Mouse (Mus musculus): ENCODE measurements around the gene Ptch1.

Ptch1 gene

DNA sequence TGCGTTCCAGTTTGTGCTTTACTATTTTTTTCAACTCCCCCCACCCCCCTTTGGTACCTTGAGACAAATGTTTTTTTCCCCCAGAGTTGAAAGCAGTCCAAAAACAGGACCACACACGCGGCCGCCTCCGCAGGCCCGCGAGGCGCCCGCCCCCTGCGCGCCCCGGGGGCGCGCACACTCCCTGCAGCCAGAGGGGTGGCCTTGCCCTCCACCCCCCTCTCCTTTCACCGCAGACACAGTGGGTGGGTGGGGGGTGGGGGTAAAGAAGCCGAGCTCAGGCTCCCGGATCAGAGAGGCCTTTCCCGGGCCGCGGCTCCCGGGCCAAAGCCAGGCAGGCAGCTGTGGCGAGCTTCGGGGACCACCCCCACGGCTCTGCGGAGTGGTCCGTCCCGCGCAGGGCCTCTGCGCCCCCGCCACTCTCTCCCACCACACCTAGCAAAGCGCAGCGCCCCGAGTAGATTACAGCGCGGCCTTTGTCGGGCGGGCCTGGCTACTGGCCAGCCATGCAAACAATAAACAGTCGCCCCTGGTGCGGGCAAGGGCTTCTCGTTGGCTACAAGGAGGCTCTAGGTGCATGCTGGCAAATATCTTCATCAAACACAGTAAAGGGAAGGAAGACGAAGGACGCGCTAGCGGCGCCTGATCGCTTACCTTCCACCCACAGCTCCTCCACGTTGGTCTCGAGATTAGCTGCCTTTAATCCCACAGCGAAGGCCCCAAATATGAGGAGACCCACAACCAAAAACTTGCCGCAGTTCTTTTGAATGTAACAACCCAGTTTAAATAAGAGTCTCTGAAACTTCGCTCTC is 10.2 kb downstream of the Ptch1 start:
- peak; percentile 83 for DNase-seq

DNA sequence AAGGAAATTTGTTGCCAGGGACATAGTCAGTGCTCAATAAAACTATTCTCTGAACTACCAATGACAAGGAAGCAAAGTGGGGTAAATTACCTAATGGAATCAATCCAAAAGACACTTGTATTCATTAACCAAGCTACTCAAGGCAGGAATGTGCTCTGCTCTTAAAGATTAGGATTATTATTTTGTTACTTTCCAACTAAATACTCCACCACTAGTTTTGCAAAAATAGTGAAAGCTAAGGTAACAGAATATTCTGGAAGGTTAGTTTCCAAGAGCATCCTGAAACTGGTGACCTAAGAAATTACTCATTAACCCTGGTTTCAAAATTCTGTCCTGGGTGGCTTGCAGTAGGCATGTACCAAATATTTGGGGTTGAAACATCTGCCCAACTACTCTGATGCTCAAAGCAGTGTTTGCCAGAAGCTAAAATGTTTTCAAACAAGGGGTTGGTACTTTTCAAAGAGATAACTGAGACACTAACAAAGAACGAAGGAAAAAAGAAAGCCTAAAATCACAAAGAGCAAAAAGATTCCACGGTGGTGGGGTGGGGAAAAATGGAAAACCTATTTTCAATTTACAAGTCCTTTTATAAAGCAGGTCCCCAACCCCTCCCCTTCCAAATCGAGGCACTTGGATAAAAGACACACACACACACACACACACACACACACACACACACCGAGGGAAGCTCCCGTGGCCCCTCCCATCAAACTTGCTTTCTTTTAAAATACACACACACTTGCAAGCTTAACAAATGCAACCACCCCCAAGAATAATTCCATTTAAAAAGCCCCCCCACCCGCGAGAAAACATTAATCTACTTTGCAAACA is 11.0 kb downstream of the Ptch1 start:
- DNase-seq: no peak

DNA sequence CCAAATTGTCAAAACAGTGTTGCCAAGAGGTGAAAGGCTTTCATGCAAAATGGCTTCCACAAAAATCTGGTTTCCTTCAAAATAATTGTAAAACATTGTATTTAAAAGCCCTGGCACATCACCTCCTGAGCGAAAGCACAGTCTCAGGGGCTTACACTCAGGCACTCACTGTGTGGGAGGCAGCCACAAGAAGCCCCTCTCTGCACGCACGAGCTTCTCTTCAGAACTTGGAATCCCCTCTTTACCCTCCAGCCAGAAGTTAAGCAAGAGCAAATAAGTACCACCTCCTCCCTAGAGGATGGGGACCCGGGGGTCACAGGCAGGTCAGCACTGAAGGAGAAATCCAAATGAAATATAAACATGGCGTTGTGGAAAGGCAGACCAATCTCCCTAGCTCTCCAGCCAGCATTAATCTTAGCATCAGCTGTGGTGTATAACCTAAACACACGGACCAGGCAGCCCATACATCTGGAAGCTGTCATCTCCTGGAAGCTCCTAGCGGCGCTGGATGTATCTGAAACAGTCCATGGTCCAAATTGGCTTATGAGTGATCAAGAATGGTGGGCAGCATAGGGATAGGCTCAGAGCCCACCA is 15.0 kb downstream of the Ptch1 start:
- DNase-seq: no peak

DNA sequence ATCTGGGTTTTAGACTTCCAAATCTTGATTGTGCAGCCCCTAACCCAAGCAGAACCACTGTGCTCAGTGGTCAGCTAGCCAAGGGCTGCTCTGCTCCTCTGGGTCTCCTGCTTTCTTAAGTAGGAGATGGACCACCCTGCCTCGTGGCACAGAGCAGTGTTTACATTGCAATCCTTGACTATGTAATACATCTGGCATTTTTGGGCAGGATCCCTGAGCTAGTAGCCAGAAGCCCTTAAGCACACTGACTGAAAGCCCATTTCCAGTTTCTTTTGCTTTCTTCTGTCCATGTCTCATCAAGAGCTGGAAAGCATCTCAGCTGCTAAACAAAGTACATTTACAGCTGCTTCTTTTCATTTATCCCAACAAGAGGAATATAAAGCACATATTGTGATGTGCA is 17.0 kb downstream of the Ptch1 start:
- no peak for DNase-seq

DNA sequence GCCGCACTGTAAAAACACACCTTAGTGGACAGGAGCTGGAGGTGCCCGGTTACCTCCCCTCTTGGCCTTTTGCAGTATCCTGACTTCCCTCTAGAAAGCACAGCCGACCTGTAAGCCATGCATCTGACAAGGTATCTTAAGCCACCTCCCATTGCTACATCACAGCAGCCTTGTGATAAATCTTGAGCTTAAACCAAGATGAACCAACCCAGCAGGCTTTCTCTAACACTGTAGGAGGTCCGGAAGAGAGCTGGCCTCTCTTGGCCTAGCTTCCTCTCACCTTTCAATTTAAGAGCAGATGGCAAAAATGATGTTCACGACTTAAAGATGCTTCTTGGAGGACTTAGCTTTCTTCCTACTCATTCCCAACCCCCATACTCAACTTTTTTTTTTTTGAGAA is 17.5 kb downstream of the Ptch1 start:
- no peak for DNase-seq

GRCm38 (mm10) chr13:63554569-63554968 is 18.8 kb downstream of the Ptch1 start:
- DNase-seq: no peak

DNA sequence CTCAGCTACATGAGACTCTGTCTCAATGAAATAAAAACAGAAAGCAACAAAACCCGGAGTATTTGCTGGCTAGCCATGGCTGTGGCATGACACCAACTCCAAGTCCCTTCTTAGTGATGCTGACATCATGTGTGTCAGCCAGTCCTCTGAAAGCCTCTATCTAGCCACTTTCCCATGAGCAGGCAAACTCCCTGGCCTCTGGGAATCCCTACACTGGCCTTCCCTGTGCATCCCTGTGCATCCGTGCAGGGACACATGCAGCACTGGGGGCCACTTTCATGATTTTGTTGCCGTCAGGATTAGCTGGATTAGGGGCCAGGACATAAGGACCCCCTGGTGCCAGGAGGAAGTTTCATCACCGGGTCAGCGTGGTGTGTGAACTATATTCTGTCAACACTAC is 20.0 kb downstream of the Ptch1 start:
- no peak for DNase-seq

DNA sequence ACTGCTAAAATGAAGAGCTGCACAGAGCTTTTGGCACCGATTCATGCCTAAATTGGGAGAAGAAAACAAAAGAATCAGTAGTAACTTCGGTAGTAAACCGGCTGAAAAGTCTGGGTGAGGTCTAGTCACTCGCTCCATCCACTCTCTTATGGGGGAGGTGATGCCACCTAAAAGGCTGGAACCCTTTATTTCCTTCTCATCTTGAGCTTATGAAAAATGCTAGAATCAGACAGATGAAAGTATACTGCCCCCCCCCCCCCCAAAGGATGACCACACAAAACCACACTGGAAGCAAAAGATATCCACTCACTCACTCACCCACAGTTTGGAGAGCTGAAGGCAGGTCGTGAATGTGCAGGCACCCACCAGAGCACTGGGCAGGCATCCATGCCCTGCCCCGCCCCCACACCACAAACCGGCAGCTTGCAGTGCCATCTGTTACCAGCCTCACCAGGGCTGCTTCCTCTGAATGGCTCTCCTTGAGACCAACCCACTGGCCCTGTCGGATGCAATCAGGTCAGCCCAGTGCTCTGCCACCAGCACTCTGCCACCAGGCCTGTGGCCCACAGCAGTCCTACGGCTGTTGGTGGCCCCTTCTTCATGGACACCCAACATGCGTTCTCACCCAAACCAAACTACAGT is 21.0 kb downstream of the Ptch1 start:
- no peak for DNase-seq

GRCm38 (mm10) chr13:63551552-63552290 is 21.7 kb downstream of the Ptch1 start:
- DNase-seq: no peak

- DNase-seq: no peak
Measured at GRCm38 (mm10) chr13:63550367-63550766, 23.0 kb downstream of the Ptch1 start.

DNA sequence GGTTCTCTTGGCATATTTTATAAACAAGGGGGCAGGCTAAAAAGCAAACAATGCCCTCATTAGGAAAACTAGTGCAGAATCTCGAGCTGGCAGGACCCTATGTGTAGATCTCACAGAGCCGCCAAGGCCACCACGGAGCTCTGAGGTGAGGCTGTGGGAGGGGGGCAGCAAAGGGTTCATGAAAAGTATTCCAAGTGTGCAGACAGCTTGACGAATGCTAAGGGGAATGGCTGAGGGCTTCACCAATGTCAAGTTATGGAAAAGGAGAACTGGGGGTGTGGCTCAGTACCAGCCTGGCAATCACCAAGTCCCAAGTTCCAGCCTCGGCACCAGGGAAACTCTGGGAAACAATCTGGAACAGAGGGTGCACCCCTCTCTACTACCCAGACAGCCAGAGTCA is 24.2 kb downstream of the Ptch1 start:
- no peak for DNase-seq

GRCm38 (mm10) chr13:63548571-63548970 is 24.8 kb downstream of the Ptch1 start:
- DNase-seq: no peak

DNA sequence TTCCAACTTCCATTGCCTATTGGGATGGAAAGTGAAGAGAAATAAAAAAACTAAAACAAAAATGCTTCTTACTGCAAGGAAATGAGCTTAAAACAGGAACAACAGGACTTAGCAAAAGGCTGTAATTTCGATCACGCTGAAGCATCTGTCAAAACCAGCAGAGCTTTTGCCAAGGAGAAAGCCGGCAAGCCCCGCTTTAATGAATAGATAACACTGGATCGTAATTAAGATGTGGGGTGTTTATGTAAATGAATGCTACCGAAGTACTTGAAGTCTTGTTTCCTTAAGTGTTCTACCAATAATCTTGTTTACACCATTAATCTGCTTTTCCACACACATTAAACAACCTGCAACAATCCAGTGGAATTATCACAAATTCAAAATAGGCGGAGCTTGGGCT is 28.1 kb downstream of the Ptch1 start:
- DNase-seq: no peak

DNA sequence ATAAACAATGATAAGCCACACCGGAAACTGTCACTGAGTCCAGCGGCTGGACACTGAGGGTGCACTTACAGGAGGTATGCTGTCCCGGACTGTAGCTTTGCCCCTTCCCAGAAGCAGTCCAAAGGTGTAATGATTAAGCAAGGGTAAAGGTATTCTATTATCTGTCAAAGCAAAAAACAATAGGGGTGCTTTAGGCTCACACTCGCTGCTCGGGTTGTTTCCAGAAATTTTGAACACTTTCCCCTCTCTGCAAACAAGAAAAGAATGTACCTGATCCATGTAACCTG is 28.5 kb downstream of the Ptch1 start:
- DNase-seq: no peak

DNA sequence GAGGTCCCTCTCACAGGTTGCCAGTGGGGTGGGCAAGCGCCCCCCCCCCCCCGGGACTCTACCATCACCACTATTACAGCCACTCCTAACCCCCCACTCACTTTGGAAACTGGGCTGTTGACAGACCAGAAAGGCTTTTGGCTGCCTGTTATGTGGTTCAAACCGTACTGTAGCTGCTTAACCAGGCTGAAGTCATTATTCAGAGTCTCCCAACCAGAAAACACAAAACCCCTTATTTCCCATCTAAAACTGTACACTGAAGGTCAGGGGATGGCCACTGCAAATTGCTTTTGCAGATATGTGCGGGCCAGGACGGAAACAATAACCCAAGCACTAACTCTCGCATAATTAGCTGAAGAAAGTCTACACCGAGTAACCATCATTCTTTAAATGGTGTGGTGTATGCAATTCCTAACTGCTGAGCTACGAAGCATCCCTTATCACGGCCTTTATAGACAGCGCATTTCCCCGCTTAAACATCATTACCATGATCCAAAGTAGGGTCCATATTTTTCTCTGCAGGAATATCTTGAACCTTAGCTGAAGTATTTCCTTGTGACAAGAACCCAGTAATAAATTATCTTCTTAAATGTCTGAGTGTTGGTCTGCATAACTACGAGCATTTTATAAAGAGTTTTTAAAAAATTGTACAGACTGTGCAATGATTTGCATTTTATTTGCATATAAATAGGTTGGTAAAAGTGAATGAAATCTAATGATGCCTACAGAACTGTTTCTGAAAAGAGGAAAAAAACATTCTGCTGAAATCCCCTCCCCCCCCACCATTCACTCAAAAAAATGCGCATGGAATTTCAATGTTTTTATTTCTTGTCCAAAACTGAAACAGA is 29.1 kb downstream of the Ptch1 start:
- DNase-seq: no peak

DNA sequence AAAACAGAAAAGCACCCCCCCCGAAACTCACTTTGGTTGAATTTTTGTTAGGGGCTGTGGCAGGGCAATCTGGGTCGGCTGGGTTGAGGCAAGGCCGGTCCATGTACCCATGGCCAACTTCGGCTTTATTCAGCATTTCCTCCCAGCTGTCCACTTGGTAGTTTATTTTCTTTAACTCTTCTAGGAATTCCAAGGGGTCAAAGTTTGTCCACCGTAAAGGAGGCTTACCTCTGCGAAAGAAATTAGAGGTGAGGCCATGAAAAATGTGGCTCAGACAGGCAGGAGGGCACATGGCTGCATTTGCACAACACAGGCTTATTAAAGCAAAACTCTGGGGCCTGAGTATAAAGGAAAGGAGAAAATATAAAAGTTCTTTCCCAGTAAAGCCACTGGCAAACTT is 29.9 kb downstream of the Ptch1 start:
- peak; percentile 20 for DNase-seq

GRCm38 (mm10) chr13:63542796-63543384 is 30.5 kb downstream of the Ptch1 start:
- DNase-seq: peak; percentile 17

GRCm38 (mm10) chr13:63541510-63541909 is 31.9 kb downstream of the Ptch1 start:
- no peak for DNase-seq

GRCm38 (mm10) chr13:63540584-63540983 is 32.8 kb downstream of the Ptch1 start:
- no peak for DNase-seq

DNA sequence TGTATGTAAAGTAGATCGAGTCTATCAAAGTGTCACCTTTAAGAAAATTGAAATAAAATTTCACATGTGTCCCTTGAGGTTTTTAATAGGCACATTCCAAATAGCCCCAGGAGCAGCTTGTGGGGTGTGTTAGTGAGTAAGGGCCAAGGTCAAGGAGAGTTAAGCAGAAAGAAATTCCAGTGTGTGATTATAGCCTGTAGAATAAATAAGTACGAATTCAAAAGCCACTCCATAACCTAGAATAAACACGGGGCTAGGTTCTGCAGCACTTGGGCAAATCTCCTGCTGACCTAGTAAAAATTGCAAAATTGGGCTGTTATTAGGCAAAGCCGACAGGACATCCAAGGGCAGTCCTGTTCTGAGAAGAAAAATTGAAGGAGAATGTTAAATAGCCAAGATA is 38.4 kb downstream of the Ptch1 start:
- no peak for DNase-seq

GRCm38 (mm10) chr13:63530857-63531256 is 42.5 kb downstream of the Ptch1 start:
- DNase-seq: no peak

- DNase-seq: no peak
Measured at GRCm38 (mm10) chr13:63530371-63530764, 43.0 kb downstream of the Ptch1 start.
